Mouse (Mus musculus) left cerebral cortex, postnatal 14 days (tissue): ENCODE data around the gene Ptcra. TPM values are rescaled to one million over a fixed set of nuclear protein-coding genes. Genes with fewer than 3 reads are reported as not detected.

Experiments
- total RNA-seq, 2 experiments: library from RNA; stranded (reverse); gene quantifications; 2 replicates each; pipeline ENCODE4 v1.2.3; 2021

The Ptcra gene
- total RNA-seq, 2 experiments from 2014 or later, result not detected

Other genes with a start within 250 kb of the Ptcra start
- 10 to 100 TPM; 49.3 to 50.8 TPM for gene Cul9, start 217.3 kb downstream of the Ptcra start, total RNA-seq
- gene Srf, start 207.5 kb downstream of the Ptcra start, total RNA-seq, result 10 to 100 TPM; 52.0 to 65.9 TPM
- gene Ptk7, start 134.2 kb downstream of the Ptcra start, total RNA-seq, result 10 to 100 TPM; 13.8 to 13.9 TPM
- 10 to 100 TPM; 15.8 to 16.5 TPM for gene Klc4, start 117.7 kb downstream of the Ptcra start, total RNA-seq
- 10 to 100 TPM; 45.6 to 54.2 TPM for gene Mrpl2, start 117.5 kb downstream of the Ptcra start, total RNA-seq
- 10 to 100 TPM; 30.2 to 33.4 TPM for gene Cul7, start 113.4 kb downstream of the Ptcra start, total RNA-seq
- gene Rrp36, start 89.4 kb downstream of the Ptcra start, total RNA-seq, result 10 to 100 TPM; 14.1 to 15.7 TPM
- 100 to 1,000 TPM; 105 to 120 TPM for gene Mea1, start 84.9 kb downstream of the Ptcra start, total RNA-seq
- 100 to 1,000 TPM; 200 to 204 TPM for gene Klhdc3, start 82.8 kb downstream of the Ptcra start, total RNA-seq
- gene Ppp2r5d, start 58.6 kb downstream of the Ptcra start, total RNA-seq, result 10 to 100 TPM; 85.4 to 90.8 TPM
- 10 to 100 TPM; 37.6 to 38.1 TPM for gene Pex6, start 52.2 kb downstream of the Ptcra start, total RNA-seq
- under 1 TPM; 0.57 TPM for gene Gnmt, start 34.5 kb downstream of the Ptcra start, total RNA-seq
- 10 to 100 TPM; 53.4 to 54.5 TPM for gene Cnpy3, start 11.5 kb downstream of the Ptcra start, total RNA-seq
- gene 2310039H08Rik, start 8.9 kb upstream of the Ptcra start, total RNA-seq, result 1 to 10 TPM; 9.5 to 9.6 TPM
- 10 to 100 TPM; 49.1 to 49.6 TPM for gene Rpl7l1, start 19.0 kb upstream of the Ptcra start, total RNA-seq
- gene Bicral, start 94.8 kb upstream of the Ptcra start, total RNA-seq, result 10 to 100 TPM; 39.9 to 42.7 TPM
- gene Tbcc, start 127.0 kb upstream of the Ptcra start, total RNA-seq, result 10 to 100 TPM; 33.1 to 39.8 TPM
- gene Prph2, start 146.7 kb upstream of the Ptcra start, total RNA-seq, result not detected
- gene Ubr2, start 246.8 kb upstream of the Ptcra start, total RNA-seq, result 10 to 100 TPM; 50.5 to 53.5 TPM